Mouse (Mus musculus): ENCODE measurements at regions not wholly inside any gene's neighbourhood (a gene's known extent, or its start where the extent isn't known, plus 50 kb on each side); places are given as distances from the start of the nearest gene placed in this dataset.

DNA sequence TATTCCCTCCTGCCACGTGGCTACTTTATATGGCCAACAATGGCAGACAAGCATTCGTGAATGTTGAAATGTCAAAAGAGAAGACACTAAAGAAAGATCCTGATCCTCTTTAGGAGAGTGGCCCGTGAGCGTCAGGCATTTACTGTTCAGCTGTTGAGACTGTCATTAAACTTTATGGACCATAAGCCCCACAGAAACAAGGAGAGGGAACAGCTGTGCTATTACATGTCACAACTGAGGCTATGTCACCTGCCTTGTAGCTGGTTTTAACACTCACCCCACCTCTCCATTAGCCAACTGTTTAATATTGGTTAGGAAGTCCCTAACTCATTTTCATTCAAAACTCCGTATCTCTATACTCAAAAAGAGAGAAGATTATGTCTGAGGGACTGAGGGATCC, 76.3 kb upstream of the 4932438A13Rik start:
- no peak for ATAC-seq (ENCODE audit: insufficient read depth, low FRiP score)
- 78% methylated on average over 5 of the region's 5 CpGs for WGBS
- no peaks in the 10 kb centered on the region for H3K27me3 ChIP-seq (ENCODE audit: control insufficient read depth, insufficient read depth, low read length)

DNA sequence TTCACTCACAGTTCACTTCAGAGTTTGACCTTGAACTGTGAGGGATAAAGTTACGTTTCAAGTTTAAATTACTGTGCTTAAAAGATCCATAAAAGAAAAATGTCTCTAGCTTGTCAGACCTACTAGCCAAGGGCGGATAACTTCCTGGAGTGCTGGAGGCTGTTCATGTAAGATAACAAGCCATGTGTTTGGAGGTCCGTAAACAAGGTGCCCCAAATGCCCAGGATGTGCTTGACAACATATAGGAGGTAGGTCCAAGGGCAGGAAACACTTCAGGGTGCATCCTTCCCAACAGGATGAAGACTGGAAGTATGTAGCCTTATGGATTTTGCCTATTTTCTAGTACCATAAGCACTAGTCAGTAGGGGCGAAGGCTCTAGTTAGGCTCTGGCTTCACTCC, 72.7 kb upstream of the 4932438A13Rik start:
- H3K27ac ChIP-seq (ENCODE audit: low read length): no peak overlapping the region
- no peaks in the 10 kb centered on the region for H3K27me3 ChIP-seq (ENCODE audit: control insufficient read depth, insufficient read depth, low read length)
- no peak for ATAC-seq (ENCODE audit: insufficient read depth, low FRiP score)
- H3K9ac ChIP-seq (ENCODE audit: low read length): no peak overlapping the region
- no peaks in the 10 kb centered on the region for H3K4me1 ChIP-seq (ENCODE audit: control insufficient read depth, insufficient read depth, low read length)
- 60% methylated on average over 4 of the region's 4 CpGs for WGBS
- H3K4me3 ChIP-seq (replicated peaks; ENCODE audit: low read length): no peak overlapping the region
- no peaks in the 10 kb centered on the region for H3K36me3 ChIP-seq (ENCODE audit: control insufficient read depth, insufficient read depth, low read length)
- no peak overlapping the region for H3K4me2 ChIP-seq (ENCODE audit: low read depth, low read length)
- H3K9me3 ChIP-seq (replicated peaks; ENCODE audit: control insufficient read depth, low read length): no peaks in the 10 kb centered on the region

More for the DNA sequence above, 76.3 kb upstream of the 4932438A13Rik start:
- no peak overlapping the region for H3K9ac ChIP-seq (ENCODE audit: low read length)
- H3K4me2 ChIP-seq (ENCODE audit: low read depth, low read length): no peak overlapping the region
- no peak overlapping the region for H3K4me3 ChIP-seq (replicated peaks; ENCODE audit: low read length)
- H3K4me1 ChIP-seq (ENCODE audit: control insufficient read depth, insufficient read depth, low read length): no peaks in the 10 kb centered on the region
- no peak overlapping the region for H3K27ac ChIP-seq (ENCODE audit: low read length)
- H3K9me3 ChIP-seq (replicated peaks; ENCODE audit: control insufficient read depth, low read length): no peaks in the 10 kb centered on the region
- H3K36me3 ChIP-seq (ENCODE audit: control insufficient read depth, insufficient read depth, low read length): no peaks in the 10 kb centered on the region

DNA sequence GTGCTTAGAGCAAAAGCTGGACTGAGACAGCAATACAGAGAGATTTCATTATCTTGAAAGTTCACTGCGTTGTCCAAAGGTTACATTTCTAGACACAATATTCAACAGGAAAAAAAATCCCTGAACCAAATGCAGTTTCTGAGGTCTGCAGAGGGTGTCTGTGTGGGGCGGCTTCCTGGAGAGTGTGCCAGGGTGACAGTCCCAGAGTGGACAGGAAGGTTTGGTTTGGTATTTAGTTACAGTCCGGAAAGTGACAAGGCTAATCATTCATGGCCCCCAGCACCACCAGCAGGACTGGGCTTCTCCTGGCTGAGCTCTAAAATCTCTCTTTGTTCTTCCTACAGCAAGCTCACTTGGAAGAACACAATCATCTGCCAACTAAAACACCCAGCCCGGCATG, 65.9 kb upstream of the 4932438A13Rik start:
- Histone ChIP-seq H3K27me3 (ENCODE audit: control insufficient read depth, insufficient read depth, low read length) (no peaks in the 10 kb centered on the region), H3K9ac (ENCODE audit: low read length) (no peak overlapping the region), H3K4me2 (ENCODE audit: low read depth, low read length) (no peak overlapping the region), H3K9me3 (replicated peaks; ENCODE audit: control insufficient read depth, low read length) (no peaks in the 10 kb centered on the region), H3K4me1 (ENCODE audit: control insufficient read depth, insufficient read depth, low read length) (no peaks in the 10 kb centered on the region), H3K36me3 (ENCODE audit: control insufficient read depth, insufficient read depth, low read length) (no peaks in the 10 kb centered on the region), H3K4me3 (replicated peaks; ENCODE audit: low read length) (no peak overlapping the region), H3K27ac (ENCODE audit: low read length) (no peak overlapping the region)
- WGBS: 42% methylated on average over 4 of the region's 4 CpGs
- no peak for ATAC-seq (ENCODE audit: insufficient read depth, low FRiP score)

DNA sequence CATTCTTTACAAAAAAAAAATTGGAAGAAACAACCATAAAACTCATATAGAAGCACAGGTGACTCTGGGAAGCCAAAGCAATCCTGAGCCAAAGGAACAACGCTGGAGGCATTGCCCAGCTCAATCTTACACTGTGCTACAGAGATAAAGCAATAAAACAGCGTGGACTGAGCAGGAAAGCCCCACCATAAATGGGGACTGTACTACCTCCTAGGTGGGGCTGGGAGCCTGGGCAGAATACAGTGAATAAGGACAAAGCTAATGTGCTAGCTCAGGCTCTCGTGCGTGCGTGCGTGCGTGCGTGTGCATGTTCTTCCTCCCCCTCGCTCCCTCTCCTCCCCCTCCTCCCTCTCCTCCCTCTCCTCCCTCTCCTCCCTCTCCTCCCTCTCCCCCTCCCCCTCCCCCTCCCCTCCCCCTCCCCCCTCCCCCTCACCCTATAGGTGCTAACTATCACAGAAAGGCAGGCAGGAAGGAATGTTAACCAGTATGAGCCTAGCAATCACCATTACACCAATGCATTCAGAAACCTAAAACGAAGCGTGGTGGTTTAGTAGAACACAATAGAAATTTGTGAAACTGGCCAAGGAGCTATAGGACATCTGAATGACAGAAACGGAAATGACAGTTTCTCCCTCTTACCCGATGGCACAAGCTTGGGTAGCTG, 64.6 kb upstream of the 4932438A13Rik start:
- H3K4me1 ChIP-seq (ENCODE audit: control insufficient read depth, insufficient read depth, low read length): no peaks in the 10 kb centered on the region
- no peaks in the 10 kb centered on the region for H3K9me3 ChIP-seq (replicated peaks; ENCODE audit: control insufficient read depth, low read length)
- no peak overlapping the region for H3K9ac ChIP-seq (ENCODE audit: low read length)
- no peak overlapping the region for H3K4me3 ChIP-seq (replicated peaks; ENCODE audit: low read length)
- peak; percentile 73 for ATAC-seq (ENCODE audit: insufficient read depth, low FRiP score)
- H3K27me3 ChIP-seq (ENCODE audit: control insufficient read depth, insufficient read depth, low read length): no peaks in the 10 kb centered on the region
- WGBS: 77% methylated on average over 13 of the region's 13 CpGs
- no peaks in the 10 kb centered on the region for H3K36me3 ChIP-seq (ENCODE audit: control insufficient read depth, insufficient read depth, low read length)
- H3K4me2 ChIP-seq (ENCODE audit: low read depth, low read length): no peak overlapping the region
- H3K27ac ChIP-seq (ENCODE audit: low read length): no peak overlapping the region

DNA sequence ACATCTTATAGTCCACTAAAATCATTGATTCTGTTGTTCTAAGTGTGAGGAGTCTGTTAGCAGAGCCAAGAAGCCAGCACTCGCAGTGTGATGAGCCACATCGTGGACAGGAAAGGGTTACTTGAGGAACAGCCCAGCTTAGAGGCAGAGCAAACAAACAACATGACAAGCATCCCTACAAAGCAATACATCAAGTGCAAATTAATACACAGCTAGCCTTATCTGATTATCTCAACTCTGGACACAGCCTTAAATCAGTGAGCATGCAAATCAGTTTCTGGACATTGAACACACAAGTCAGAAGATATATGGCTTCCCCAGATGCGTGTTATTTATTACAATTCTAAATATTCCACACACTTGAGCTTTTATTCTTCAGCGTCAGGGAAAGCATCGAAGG, 52.4 kb upstream of the 4932438A13Rik start:
- WGBS: 55% methylated on average over 5 of the region's 5 CpGs
- no peaks in the 10 kb centered on the region for H3K9me3 ChIP-seq (replicated peaks; ENCODE audit: control insufficient read depth, low read length)
- H3K27ac ChIP-seq (ENCODE audit: low read length): no peak overlapping the region
- H3K4me3 ChIP-seq (replicated peaks; ENCODE audit: low read length): no peak overlapping the region
- no peaks in the 10 kb centered on the region for H3K4me1 ChIP-seq (ENCODE audit: control insufficient read depth, insufficient read depth, low read length)
- no peak overlapping the region for H3K4me2 ChIP-seq (ENCODE audit: low read depth, low read length)
- no peaks in the 10 kb centered on the region for H3K36me3 ChIP-seq (ENCODE audit: control insufficient read depth, insufficient read depth, low read length)
- no peak overlapping the region for H3K9ac ChIP-seq (ENCODE audit: low read length)
- H3K27me3 ChIP-seq (ENCODE audit: control insufficient read depth, insufficient read depth, low read length): no peaks in the 10 kb centered on the region
- no peak for ATAC-seq (ENCODE audit: insufficient read depth, low FRiP score)

Measured in stomach, embryonic 16.5 days (tissue).